Comparison of ENCODE assay signal across 9 mouse cellular contexts in genomic region chr2:30419112-30419511, GRCm38 (mm10). TPM values are rescaled to one million over a fixed set of nuclear protein-coding genes. Genes with fewer than 3 reads are reported as not detected.
DNase-seq lines count a peak whose midpoint lies in the region; ATAC-seq and TF ChIP-seq lines count a peak whose summit lies in the region.
"Had no signal": no experiment of that assay in that cellular context is flagged by ENCODE, and none has a peak within 500 bp of the region (broad histone marks: within the 10 kb centered on the region; RNA-seq: fewer than 3 reads in every experiment).

No protein-coding gene starts in this region.

- peak overlapping the region; percentile 24 for H3K4me3 ChIP-seq in cerebellum, adult 2 months (replicated peaks; ENCODE audit: insufficient read depth, low read depth, low read length)
- no peak overlapping the region for H3K4me3 ChIP-seq in neural tube, embryonic 11.5 days (ENCODE audit: low read depth, low read length)
- peak overlapping the region; percentile 100 for H3K4me3 ChIP-seq in liver, embryonic 15.5 days (replicated peaks)

- H3K9me3 ChIP-seq in neural tube, embryonic 11.5 days (ENCODE audit: control insufficient read depth, low read length), result no peaks in the 10 kb centered on the region
- H3K9me3 ChIP-seq in liver, embryonic 15.5 days (replicated peaks), result no peaks in the 10 kb centered on the region

- H3K9ac ChIP-seq in neural tube, embryonic 11.5 days (ENCODE audit: low read length), result 0 out of 2 replicates have a peak overlapping the region, but pooled peaks have one; percentile 14
- peak overlapping the region; percentile 100 for H3K9ac ChIP-seq in liver, embryonic 15.5 days

- TF ChIP-seq CTCF in cerebellum, adult 2 months (IDR thresholded peaks at IDR 0.05; ENCODE audit: borderline replicate concordance, insufficient read depth, low read depth, low read length), result no peak

- peak overlapping the region; percentile 38 for H3K27ac ChIP-seq in cerebellum, adult 2 months (ENCODE audit: insufficient read depth, low read length)
- no peak overlapping the region for H3K27ac ChIP-seq in neural tube, embryonic 11.5 days (ENCODE audit: low read depth, low read length)
- peak overlapping the region; percentile 96 for H3K27ac ChIP-seq in liver, embryonic 15.5 days (replicated peaks)

- peaks cover 10% of the 10 kb centered on the region for H3K4me1 ChIP-seq in cerebellum, adult 2 months (ENCODE audit: control insufficient read depth, insufficient read depth, low read length)
- H3K4me1 ChIP-seq in neural tube, embryonic 11.5 days (ENCODE audit: control insufficient read depth, insufficient read depth, low read length), result peaks cover 17% of the 10 kb centered on the region
- peaks cover 61% of the 10 kb centered on the region for H3K4me1 ChIP-seq in liver, embryonic 15.5 days (replicated peaks)

- 0 out of 2 replicates have a peak overlapping the region, but pooled peaks have one; percentile 22 for H3K4me2 ChIP-seq in neural tube, embryonic 11.5 days (ENCODE audit: low read depth)
- H3K4me2 ChIP-seq in liver, embryonic 15.5 days, result peak overlapping the region; percentile 89

- no peak for TF ChIP-seq POLR2A in cerebellum, adult 2 months (IDR thresholded peaks at IDR 0.05; ENCODE audit: borderline replicate concordance, insufficient read depth, low read length)

- no peak for ATAC-seq in neural tube, embryonic 11.5 days (ENCODE audit: insufficient read depth, low FRiP score, low TSS enrichment)
- no peak for ATAC-seq in liver, embryonic 15.5 days (ENCODE audit: insufficient read depth)
- no peak for ATAC-seq in granulocyte monocyte progenitor cell, adult 5-6 weeks (replicated peaks; ENCODE audit: poor library complexity, severe bottlenecking)

- peak in 1 of 2 experiments; percentile 42 for DNase-seq in cerebellum, adult 2 months
- DNase-seq in cerebellum, postnatal 36 days, result no peak
- no peak for DNase-seq in neural tube, embryonic 11.5 days (ENCODE audit: low spot score)
- no peak for DNase-seq in neural tube, embryonic 10.5 days (ENCODE audit: extremely low spot score, low spot score)
- DNase-seq in T-cell, adult 2 months (ENCODE audit: low spot score), result no peak
- no peak for DNase-seq in retina, embryonic 14.5 days (ENCODE audit: low spot score)
- DNase-seq: adrenal gland, postnatal 14 days had no signal

- no peaks in the 10 kb centered on the region for H3K36me3 ChIP-seq in neural tube, embryonic 11.5 days (ENCODE audit: control insufficient read depth, insufficient read depth, low read length)
- H3K36me3 ChIP-seq in liver, embryonic 15.5 days (replicated peaks), result peaks cover 28% of the 10 kb centered on the region

- 15% methylated on average over 10 of the region's 10 CpGs for WGBS in cerebellum, adult 2 months
- 17% methylated on average over 10 of the region's 10 CpGs for WGBS in neural tube, embryonic 11.5 days
- WGBS in liver, embryonic 15.5 days (ENCODE audit: insufficient replicate concordance), result 23% methylated on average over 10 of the region's 10 CpGs

- H3K27me3 ChIP-seq in cerebellum, adult 2 months (ENCODE audit: control insufficient read depth, insufficient read depth, low read length), result no peaks in the 10 kb centered on the region
- H3K27me3 ChIP-seq in neural tube, embryonic 11.5 days (ENCODE audit: control insufficient read depth, insufficient read depth, low read length), result no peaks in the 10 kb centered on the region
- H3K27me3 ChIP-seq in liver, embryonic 15.5 days, result no peaks in the 10 kb centered on the region

RNA-seq across cellular contexts. Expression of gene Ptpa, which starts 3.3 kb away (rescaled TPM):
- 204 and 207 TPM in 2 replicates for polyA plus RNA-seq in cerebellum, adult 2 months (2012; rRNA removed)
- 63.2 and 64.2 TPM in 2 replicates for polyA plus RNA-seq in neural tube, embryonic 11.5 days (2014; fragmentation: Nextera tagmentation; extraction: Ambion mirVana)
- polyA plus RNA-seq in liver, embryonic 15.5 days (2015; fragmentation: Nextera tagmentation; extraction: Ambion mirVana), result 129 and 141 TPM in 2 replicates
- total RNA-seq in granulocyte monocyte progenitor cell, adult 5-6 weeks (2014; fragmentation: Nextera tagmentation), result 127 and 167 TPM in 2 replicates
- total RNA-seq in granulocyte monocyte progenitor cell, adult 5-6 weeks (2017), result 58.5 and 61.0 TPM in 2 replicates

RNA-seq across cellular contexts. Expression of gene Crat, which starts 3.5 kb away (rescaled TPM):
- polyA plus RNA-seq in cerebellum, adult 2 months (2012; rRNA removed), result 50.9 and 52.1 TPM in 2 replicates
- polyA plus RNA-seq in neural tube, embryonic 11.5 days (2014; fragmentation: Nextera tagmentation; extraction: Ambion mirVana), result 27.4 and 29.1 TPM in 2 replicates
- 24.3 and 29.0 TPM in 2 replicates for polyA plus RNA-seq in liver, embryonic 15.5 days (2015; fragmentation: Nextera tagmentation; extraction: Ambion mirVana)
- total RNA-seq in granulocyte monocyte progenitor cell, adult 5-6 weeks (2014; fragmentation: Nextera tagmentation), result 18.1 and 35.3 TPM in 2 replicates
- 7.1 and 14.7 TPM in 2 replicates for total RNA-seq in granulocyte monocyte progenitor cell, adult 5-6 weeks (2017)

RNA-seq across cellular contexts. Expression of gene Dolpp1, which starts 27.1 kb away (rescaled TPM):
- 50.5 and 55.9 TPM in 2 replicates for polyA plus RNA-seq in cerebellum, adult 2 months (2012; rRNA removed)
- 48.6 and 51.1 TPM in 2 replicates for polyA plus RNA-seq in neural tube, embryonic 11.5 days (2014; fragmentation: Nextera tagmentation; extraction: Ambion mirVana)
- polyA plus RNA-seq in liver, embryonic 15.5 days (2015; fragmentation: Nextera tagmentation; extraction: Ambion mirVana), result 16.6 and 19.1 TPM in 2 replicates
- total RNA-seq in granulocyte monocyte progenitor cell, adult 5-6 weeks (2014; fragmentation: Nextera tagmentation), result 13.4 and 17.5 TPM in 2 replicates
- 19.1 and 29.6 TPM in 2 replicates for total RNA-seq in granulocyte monocyte progenitor cell, adult 5-6 weeks (2017)

RNA-seq across cellular contexts. Expression of gene Ier5l, which starts 54.9 kb away (rescaled TPM):
- polyA plus RNA-seq in cerebellum, adult 2 months (2012; rRNA removed), result 5.1 and 7.5 TPM in 2 replicates
- 10.5 and 11.9 TPM in 2 replicates for polyA plus RNA-seq in neural tube, embryonic 11.5 days (2014; fragmentation: Nextera tagmentation; extraction: Ambion mirVana)
- 0.06 and 0.16 TPM in 2 replicates for polyA plus RNA-seq in liver, embryonic 15.5 days (2015; fragmentation: Nextera tagmentation; extraction: Ambion mirVana)
- total RNA-seq in granulocyte monocyte progenitor cell, adult 5-6 weeks (2014; fragmentation: Nextera tagmentation), result not detected in 2 replicates
- 0.56 and 3.2 TPM in 2 replicates for total RNA-seq in granulocyte monocyte progenitor cell, adult 5-6 weeks (2017)

RNA-seq across cellular contexts. Expression of gene Miga2, which starts 55.1 kb away (rescaled TPM):
- polyA plus RNA-seq in cerebellum, adult 2 months (2012; rRNA removed), result 108 and 114 TPM in 2 replicates
- 23.2 and 27.5 TPM in 2 replicates for polyA plus RNA-seq in neural tube, embryonic 11.5 days (2014; fragmentation: Nextera tagmentation; extraction: Ambion mirVana)
- 7.5 and 7.7 TPM in 2 replicates for polyA plus RNA-seq in liver, embryonic 15.5 days (2015; fragmentation: Nextera tagmentation; extraction: Ambion mirVana)
- 6.8 and 13.5 TPM in 2 replicates for total RNA-seq in granulocyte monocyte progenitor cell, adult 5-6 weeks (2014; fragmentation: Nextera tagmentation)
- 7.0 and 7.3 TPM in 2 replicates for total RNA-seq in granulocyte monocyte progenitor cell, adult 5-6 weeks (2017)
